In the genomic region with DNA sequence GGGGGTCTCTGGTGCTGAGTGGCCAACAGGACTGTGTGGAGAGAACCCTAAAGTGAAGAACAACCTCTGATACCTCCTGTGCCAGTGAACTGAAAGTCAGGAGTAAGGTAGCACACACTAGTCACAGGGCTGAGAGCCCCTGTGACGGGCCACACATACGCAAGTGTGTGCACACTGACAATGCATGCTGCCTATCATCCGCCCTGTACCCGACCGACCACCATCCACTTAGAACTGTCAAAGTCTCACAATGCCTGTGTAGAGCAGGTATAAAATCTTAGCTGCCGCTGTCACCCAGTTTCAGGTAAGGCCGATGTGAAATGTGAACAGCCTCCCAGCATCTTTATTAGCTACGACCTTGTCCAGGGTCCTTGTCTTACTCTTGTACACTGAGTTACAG, we compare ENCODE assay signal across 28 mouse cellular contexts.
"Had no signal": no experiment of that assay in that cellular context is flagged by ENCODE, and none has a peak within 500 bp of the region (broad histone marks: within the 10 kb centered on the region; RNA-seq: fewer than 3 reads in every experiment).

No protein-coding gene starts in this region.

- H3K9ac ChIP-seq: embryonic facial prominence, embryonic 12.5 days; embryonic facial prominence, embryonic 13.5 days; embryonic facial prominence, embryonic 15.5 days; forebrain, embryonic 12.5 days; forebrain, embryonic 13.5 days; forebrain, embryonic 15.5 days; forebrain, postnatal 0 days had no signal

- ATAC-seq: forebrain, embryonic 13.5 days; forebrain, embryonic 14.5 days; forebrain, embryonic 15.5 days; forebrain, embryonic 16.5 days; forebrain, postnatal 0 days had no signal

- H3K27ac ChIP-seq: embryonic facial prominence, embryonic 10.5 days; embryonic facial prominence, embryonic 12.5 days; embryonic facial prominence, embryonic 13.5 days; embryonic facial prominence, embryonic 15.5 days; forebrain, embryonic 10.5 days; forebrain, embryonic 12.5 days; forebrain, embryonic 13.5 days; forebrain, embryonic 15.5 days; gastrocnemius, adult 2 months; heart, adult 2 months had no signal

- H3K9me3 ChIP-seq: embryonic facial prominence, embryonic 10.5 days; embryonic facial prominence, embryonic 12.5 days; embryonic facial prominence, embryonic 13.5 days; embryonic facial prominence, embryonic 15.5 days; forebrain, embryonic 10.5 days; forebrain, embryonic 12.5 days; forebrain, embryonic 13.5 days; forebrain, embryonic 15.5 days had no signal

- H3K27me3 ChIP-seq: forebrain, embryonic 12.5 days; forebrain, embryonic 15.5 days had no signal

- H3K36me3 ChIP-seq: embryonic facial prominence, embryonic 10.5 days; embryonic facial prominence, embryonic 12.5 days; embryonic facial prominence, embryonic 13.5 days; embryonic facial prominence, embryonic 15.5 days; forebrain, embryonic 10.5 days; forebrain, embryonic 12.5 days; forebrain, embryonic 15.5 days had no signal

- DNase-seq: cerebellum, adult 18-20 months; cerebellum, adult 2 months; cerebellum, adult 8-10 months; cerebellum, adult 9-10 months; cerebellum, adult 9-11 months; cerebellum, postnatal 10 days; cerebellum, postnatal 14 days; cerebellum, postnatal 25 days; cerebellum, postnatal 36 days; embryo, embryonic 11 days; forebrain, postnatal 0 days; gastrocnemius, adult 2 months; gastrocnemius, postnatal 10 days; gastrocnemius, postnatal 14 days; gastrocnemius, postnatal 25 days; gastrocnemius, postnatal 36 days; heart, adult 2 months had no signal

- H3K4me1 ChIP-seq: forebrain, embryonic 12.5 days; forebrain, embryonic 15.5 days had no signal

- H3K4me3 ChIP-seq: embryonic facial prominence, embryonic 10.5 days; embryonic facial prominence, embryonic 12.5 days; embryonic facial prominence, embryonic 13.5 days; embryonic facial prominence, embryonic 15.5 days; erythroblast, embryonic 14.5 days; forebrain, embryonic 10.5 days; forebrain, embryonic 12.5 days; forebrain, embryonic 13.5 days; forebrain, embryonic 15.5 days; gastrocnemius, adult 2 months; heart, adult 2 months had no signal

- H3K4me2 ChIP-seq: embryonic facial prominence, embryonic 12.5 days; embryonic facial prominence, embryonic 13.5 days; embryonic facial prominence, embryonic 15.5 days; forebrain, embryonic 12.5 days; forebrain, embryonic 13.5 days; forebrain, embryonic 15.5 days had no signal
